Mouse (Mus musculus) MEL (cell line): ENCODE results near the gene Hira.

ENCODE experiments used
- CTCF ChIP-seq, 3 experiments: IDR thresholded peaks in 2 of 3; conservative IDR thresholded peaks in 1 of 3; 2 replicates each; pipeline ENCODE4 v1.5.1; 2011 to 2012; ENCODE audit warnings: low read length in 3 of 3, low read depth in 2 of 3, mild to moderate bottlenecking in 2 of 3, improper control_type of control experiment in 1 of 3, inconsistent platforms in 1 of 3, mixed read lengths in 1 of 3, moderate library complexity in 1 of 3; ENCODE audit not compliant: control insufficient read depth in 1 of 3, insufficient read depth in 1 of 3, poor library complexity in 1 of 3, severe bottlenecking in 1 of 3
- GATA1 ChIP-seq: IDR thresholded peaks from 2 replicates; pipeline ENCODE4 v1.6.1; 2011; ENCODE audit warnings: low read depth, low read length, improper control_type of control experiment
- JUND ChIP-seq: IDR thresholded peaks from 2 replicates; pipeline ENCODE4 v1.6.1; 2011; ENCODE audit warnings: low read depth, mild to moderate bottlenecking, improper control_type of control experiment, low read length
- MAX ChIP-seq: IDR thresholded peaks from 2 replicates; pipeline ENCODE4 v1.6.1; 2011; ENCODE audit warnings: low read length, improper control_type of control experiment
- POLR2A ChIP-seq, 2 experiments: IDR thresholded peaks; 2 replicates each; pipeline ENCODE4 v1.6.1; 2011 to 2012; ENCODE audit warnings: low read length in 2 of 2, mild to moderate bottlenecking in 2 of 2, control low read depth in 1 of 2, improper control_type of control experiment in 1 of 2, low read depth in 1 of 2, moderate library complexity in 1 of 2; ENCODE audit not compliant: control insufficient read depth in 1 of 2, insufficient read depth in 1 of 2, poor library complexity in 1 of 2
- POLR2AphosphoS2 ChIP-seq: IDR thresholded peaks from 2 replicates; pipeline ENCODE4 v1.6.1; 2011; ENCODE audit warnings: low read length, improper control_type of control experiment
- SIN3A ChIP-seq: IDR thresholded peaks from 2 replicates; pipeline ENCODE4 v1.6.1; 2012; ENCODE audit warnings: low read length, improper control_type of control experiment, inconsistent platforms
- TCF12 ChIP-seq: IDR thresholded peaks from 2 replicates; pipeline ENCODE4 v1.6.1; 2014; ENCODE audit warnings: low read depth, mild to moderate bottlenecking, inconsistent platforms, low read length, improper control_type of control experiment, moderate library complexity
- USF2 ChIP-seq, 2 experiments: IDR thresholded peaks; 2 replicates each; pipeline ENCODE4 v1.6.1; 2011 to 2012; ENCODE audit warnings: improper control_type of control experiment in 2 of 2, low read length in 2 of 2, borderline replicate concordance in 1 of 2, inconsistent platforms in 1 of 2, low read depth in 1 of 2, mild to moderate bottlenecking in 1 of 2; ENCODE audit not compliant: insufficient read depth in 1 of 2
- ZC3H11A ChIP-seq: IDR thresholded peaks from 2 replicates; pipeline ENCODE4 v1.6.1; 2012; ENCODE audit warnings: low read depth, mild to moderate bottlenecking, inconsistent platforms, low read length, improper control_type of control experiment

- TF ChIP-seq CTCF (IDR thresholded peaks at IDR 0.05 in 2 of 3, conservative IDR thresholded peaks at IDR 0.05 in 1 of 3; ENCODE audit: control insufficient read depth in 1 of 3, insufficient read depth in 1 of 3, low read depth in 2 of 3, low read length in 3 of 3, poor library complexity in 1 of 3, severe bottlenecking in 1 of 3) (no peak), POLR2A (IDR thresholded peaks at IDR 0.05; ENCODE audit: control insufficient read depth in 1 of 2, insufficient read depth in 1 of 2, low read depth in 1 of 2, low read length in 2 of 2, poor library complexity in 1 of 2) (no peak), USF2 (IDR thresholded peaks at IDR 0.05; ENCODE audit: borderline replicate concordance in 1 of 2, insufficient read depth in 1 of 2, low read depth in 1 of 2, low read length in 2 of 2) (no peak), POLR2AphosphoS2 (no peak), MAX (no peak), SIN3A (no peak), JUND (no peak), ZC3H11A (no peak), GATA1 (no peak), TCF12 (no peak)
These were observed 67.1 kb downstream of the Hira start for GRCm38 (mm10) chr16:18943906-18944305.
